Mouse (Mus musculus): ENCODE data around the gene Fadd.

DNA sequence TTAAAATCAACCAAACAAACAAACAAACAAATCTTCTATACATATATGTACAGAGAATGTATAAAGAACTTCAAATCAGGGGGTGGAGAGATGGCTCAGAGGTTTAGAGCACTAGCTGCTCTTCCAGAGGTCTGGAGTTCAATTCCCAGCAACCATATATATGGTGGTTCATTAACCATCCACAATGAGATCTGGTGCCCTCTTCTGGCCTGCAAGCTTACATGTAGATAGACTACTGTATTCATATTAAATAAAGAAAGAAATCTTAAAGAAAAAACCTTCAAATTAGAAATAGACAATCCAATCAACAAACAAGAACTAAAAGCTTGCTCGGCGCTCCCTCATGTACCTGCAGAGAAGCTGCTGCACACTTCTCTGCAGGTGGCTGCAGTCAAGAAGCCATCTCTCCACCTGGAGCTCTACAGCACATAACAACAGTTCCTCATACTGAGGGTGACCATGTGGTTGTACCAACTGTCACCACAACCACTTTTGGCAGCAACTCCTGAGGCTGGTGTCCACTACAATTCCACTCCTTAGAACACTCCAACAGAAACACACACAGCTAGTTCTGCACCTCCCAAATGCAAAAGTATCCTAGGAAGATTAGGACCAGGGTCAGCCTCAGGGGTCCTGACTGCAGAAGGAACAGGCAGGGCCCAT lies 32.2 kb downstream of the Fadd start:
- TF ChIP-seq CTCF (conservative IDR thresholded peaks at IDR 0.05; ENCODE audit: insufficient read depth, insufficient read length, low read depth, low read length) (no peak), POLR2A (IDR thresholded peaks at IDR 0.05; ENCODE audit: low read depth, low read length) (no peak)
